Mouse (Mus musculus) forebrain, postnatal 0 days (tissue): ENCODE data around the gene Lcor. TPM values are rescaled to one million over a fixed set of nuclear protein-coding genes. Genes with fewer than 3 reads are reported as not detected.

ENCODE experiments used
- ATAC-seq: fragments of 200-750 bp; cut with Nextera tagmentation; 2 replicates; pipeline ENCODE4 v1.8.0; 2017; ENCODE audit warnings: mild to moderate bottlenecking, moderate library complexity
- DNase-seq: peaks from one replicate; pipeline ENCODE4 v3.0.0-alpha.2; 2015
- H3K27ac ChIP-seq: fragments of 300-500 bp; sonication (generic); 2 replicates; pipeline ENCODE4 v1.5.1; 2014; ENCODE audit warnings: low read depth, mild to moderate bottlenecking, antibody characterized with exemption, low read length, moderate library complexity, mixed read lengths
- H3K27me3 ChIP-seq: fragments of 300-500 bp; sonication (generic); 2 replicates; pipeline ENCODE4 v1.6.1; 2014; ENCODE audit warnings: mild to moderate bottlenecking, low read length, mixed read lengths; ENCODE audit not compliant: insufficient read depth
- H3K36me3 ChIP-seq: fragments of 300-500 bp; sonication (generic); 2 replicates; pipeline ENCODE4 v1.6.1; 2014; ENCODE audit warnings: mild to moderate bottlenecking, moderate library complexity; ENCODE audit not compliant: insufficient read depth
- H3K4me1 ChIP-seq: fragments of 300-500 bp; sonication (generic); 2 replicates; pipeline ENCODE4 v1.6.1; 2014; ENCODE audit warnings: antibody characterized with exemption; ENCODE audit not compliant: insufficient read depth
- H3K4me2 ChIP-seq: fragments of 300-500 bp; sonication (generic); 2 replicates; pipeline ENCODE4 v1.6.1; 2014; ENCODE audit warnings: low read depth, mild to moderate bottlenecking, moderate library complexity
- H3K4me3 ChIP-seq: fragments of 300-500 bp; sonication (generic); 2 replicates; pipeline ENCODE4 v1.5.1; 2014; ENCODE audit warnings: low read depth, low read length, mixed read lengths
- H3K9ac ChIP-seq: fragments of 300-500 bp; sonication (generic); 2 replicates; pipeline ENCODE4 v1.6.1; 2014; ENCODE audit warnings: mild to moderate bottlenecking
- H3K9me3 ChIP-seq: fragments of 300-500 bp; sonication (generic); 2 replicates; pipeline ENCODE4 v1.6.1; 2016; ENCODE audit warnings: low read length
- CTCF ChIP-seq: sonication (generic); IDR thresholded peaks from 2 replicates; pipeline ENCODE4 v1.5.1; 2016; ENCODE audit warnings: antibody characterized with exemption, control low read depth, low read depth
- WGBS: fragments of 180-500 bp; shearing (Covaris S2); extraction: QIAGEN DNeasy Blood & Tissue Kit; methylation state at CpG from one replicate; pipeline ENCODE4 v1.1.7; 2014; 5-methylcytosine and 5-hydroxymethylcytosine counted together
- polyA plus RNA-seq: library from polyadenylated mRNA; unstranded; fragments of >200 nt; fragmentation: Nextera tagmentation; extraction: Ambion mirVana; gene quantifications from 2 replicates; pipeline ENCODE4 v1.2.1, GENCODE M21; 2015
- total RNA-seq: library from RNA; depleted of rRNA; stranded (reverse); fragments of >200 nt; gene quantifications from 2 replicates; pipeline ENCODE4 v1.2.3, GENCODE M21; 2014; rRNA removed

Lcor gene
- 16.6 and 21.7 TPM in 2 replicates for total RNA-seq
- polyA plus RNA-seq: 7.5 and 12.2 TPM in 2 replicates

GRCm38 (mm10) chr19:41482190-41482908, at the start of gene Lcor:
Lcor (plus strand) TSS chr19:41482637.
- H3K36me3 ChIP-seq: no peaks in the 10 kb centered on the region
- H3K27me3 ChIP-seq: no peaks in the 10 kb centered on the region
- peak within 1 kb of the TSS; percentile 85 for H3K4me3 ChIP-seq
- peak within 1 kb of the TSS; percentile 98 for H3K27ac ChIP-seq
- TF ChIP-seq CTCF: no peak
- peak within 1 kb of the TSS; percentile 88 for H3K9ac ChIP-seq
- peak within 1 kb of the TSS; percentile 73 for H3K4me2 ChIP-seq
- ATAC-seq: peak; percentile 95
- no peaks in the 10 kb centered on the region for H3K9me3 ChIP-seq
- WGBS: under 1% methylated on average over 58 of the region's 92 CpGs
- peak; percentile 86 for DNase-seq
- H3K4me1 ChIP-seq: peaks cover 14% of the 10 kb centered on the region

DNA sequence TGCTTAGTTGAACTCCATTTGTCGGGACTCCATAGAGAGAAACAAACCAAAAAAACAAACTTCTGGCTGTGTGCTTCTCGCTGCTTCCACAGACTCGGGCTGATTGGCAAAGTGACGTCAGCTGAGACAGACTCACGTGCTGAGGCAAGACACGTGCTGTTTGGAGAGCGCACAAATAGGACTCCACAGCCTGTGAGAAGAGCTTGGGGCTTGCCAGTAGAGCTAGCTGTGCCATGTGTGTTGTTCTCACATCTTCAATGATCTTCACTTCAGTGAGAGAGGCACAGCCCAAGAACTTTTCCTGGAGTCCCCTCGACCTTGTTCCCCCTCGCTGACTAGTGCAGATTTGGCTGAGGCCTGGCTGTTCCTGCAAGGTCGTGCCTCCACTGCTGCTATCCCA, 47.1 kb upstream of the Lcor start:
- H3K4me3 ChIP-seq: no peak overlapping the region
- H3K4me2 ChIP-seq: no peak overlapping the region
- ATAC-seq (no peak), DNase-seq (no peak)
- no peaks in the 10 kb centered on the region for H3K9me3 ChIP-seq
- no peak overlapping the region for H3K9ac ChIP-seq
- H3K27me3 ChIP-seq: no peaks in the 10 kb centered on the region
- TF ChIP-seq CTCF: no peak
- no peak overlapping the region for H3K27ac ChIP-seq
- H3K4me1 ChIP-seq: no peaks in the 10 kb centered on the region
- H3K36me3 ChIP-seq: no peaks in the 10 kb centered on the region
- WGBS: 86% methylated on average over 10 of the region's 10 CpGs

DNA sequence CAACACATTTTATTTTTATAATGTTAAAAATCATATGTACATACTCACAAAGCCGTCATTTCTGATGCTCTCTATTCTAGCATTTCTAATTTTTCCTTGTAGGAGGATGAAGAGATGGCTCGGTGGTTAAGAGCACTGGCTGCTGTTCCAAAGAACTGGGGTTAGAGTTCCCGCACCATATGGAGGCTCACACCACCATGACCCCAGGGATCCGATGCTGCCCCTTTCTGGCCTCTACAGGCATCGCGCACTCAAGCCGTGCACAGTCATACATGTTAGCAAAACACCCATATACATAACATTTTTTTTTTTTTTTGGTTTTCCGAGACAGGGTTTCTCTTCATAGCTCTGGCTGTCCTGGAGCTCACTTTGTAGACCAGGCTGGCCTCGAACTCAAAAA, 46.0 kb upstream of the Lcor start:
- no peak overlapping the region for H3K9ac ChIP-seq
- H3K4me3 ChIP-seq: no peak overlapping the region
- no peak for TF ChIP-seq CTCF
- H3K27ac ChIP-seq: no peak overlapping the region
- DNase-seq (no peak), ATAC-seq (no peak)
- WGBS: 95% methylated on average over 9 of the region's 9 CpGs
- no peaks in the 10 kb centered on the region for H3K4me1 ChIP-seq
- H3K9me3 ChIP-seq: no peaks in the 10 kb centered on the region
- no peaks in the 10 kb centered on the region for H3K36me3 ChIP-seq
- H3K27me3 ChIP-seq: no peaks in the 10 kb centered on the region
- no peak overlapping the region for H3K4me2 ChIP-seq

- H3K9ac ChIP-seq: no peak overlapping the region
Measured at GRCm38 (mm10) chr19:41438953-41439352, 43.5 kb upstream of the Lcor start.

GRCm38 (mm10) chr19:41441446-41441845, 41.0 kb upstream of the Lcor start:
- H3K4me2 ChIP-seq: no peak overlapping the region
- no peaks in the 10 kb centered on the region for H3K36me3 ChIP-seq
- WGBS: 15% methylated on average over 3 of the region's 3 CpGs
- DNase-seq (no peak), ATAC-seq (no peak)
- H3K9me3 ChIP-seq: no peaks in the 10 kb centered on the region
- H3K9ac ChIP-seq: no peak overlapping the region
- TF ChIP-seq CTCF: no peak
- no peaks in the 10 kb centered on the region for H3K27me3 ChIP-seq
- H3K4me3 ChIP-seq: no peak overlapping the region
- H3K4me1 ChIP-seq: no peaks in the 10 kb centered on the region
- no peak overlapping the region for H3K27ac ChIP-seq

More at GRCm38 (mm10) chr19:41438953-41439352, 43.5 kb upstream of the Lcor start:
- H3K9me3 ChIP-seq: no peaks in the 10 kb centered on the region
- H3K4me2 ChIP-seq: no peak overlapping the region
- H3K27me3 ChIP-seq: no peaks in the 10 kb centered on the region
- DNase-seq (peak; percentile 50), ATAC-seq (no peak)
- H3K4me1 ChIP-seq: no peaks in the 10 kb centered on the region
- no peak for TF ChIP-seq CTCF
- H3K4me3 ChIP-seq: no peak overlapping the region
- H3K36me3 ChIP-seq: no peaks in the 10 kb centered on the region
- WGBS: 50% methylated on average over 6 of the region's 6 CpGs
- no peak overlapping the region for H3K27ac ChIP-seq

GRCm38 (mm10) chr19:41441911-41442607, 40.4 kb upstream of the Lcor start:
- no peak overlapping the region for H3K9ac ChIP-seq

DNA sequence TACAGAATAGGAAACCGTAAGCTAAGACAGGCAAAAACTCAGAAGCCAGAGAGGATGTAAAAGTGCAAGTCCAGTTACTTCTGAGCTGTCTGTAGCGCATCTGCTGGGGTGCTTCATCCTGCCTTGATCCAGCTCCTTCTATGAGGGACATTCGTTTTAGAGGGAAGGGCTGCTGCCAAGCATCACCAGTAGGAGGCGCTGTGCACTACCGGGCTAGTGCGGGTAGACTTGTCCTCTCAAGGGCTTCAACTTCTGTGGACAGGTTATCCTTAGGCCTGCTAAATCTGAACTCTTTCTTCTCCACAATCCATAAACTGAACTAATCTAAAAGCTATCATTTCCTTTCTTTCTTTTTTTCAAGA, 39.8 kb upstream of the Lcor start:
- peak overlapping the region; percentile 11; the same call in 1 of the 2 replicates for H3K4me3 ChIP-seq
- peak; percentile 70 for TF ChIP-seq CTCF
- no peak overlapping the region for H3K27ac ChIP-seq
- H3K9me3 ChIP-seq: no peaks in the 10 kb centered on the region
- H3K4me2 ChIP-seq: peak overlapping the region; percentile 38
- no peak overlapping the region for H3K9ac ChIP-seq
- no peaks in the 10 kb centered on the region for H3K27me3 ChIP-seq
- no peaks in the 10 kb centered on the region for H3K4me1 ChIP-seq
- no peaks in the 10 kb centered on the region for H3K36me3 ChIP-seq
- ATAC-seq: no peak
- no peak for DNase-seq
- WGBS: 24% methylated on average over 6 of the region's 6 CpGs

More at GRCm38 (mm10) chr19:41441911-41442607, 40.4 kb upstream of the Lcor start:
- no peak for TF ChIP-seq CTCF
- no peak overlapping the region for H3K27ac ChIP-seq
- H3K9me3 ChIP-seq: no peaks in the 10 kb centered on the region
- no peaks in the 10 kb centered on the region for H3K4me1 ChIP-seq
- DNase-seq (peak; percentile 23), ATAC-seq (no peak)
- WGBS: 19% methylated on average over 20 of the region's 20 CpGs
- no peaks in the 10 kb centered on the region for H3K27me3 ChIP-seq
- H3K36me3 ChIP-seq: no peaks in the 10 kb centered on the region
- H3K4me2 ChIP-seq: peak overlapping the region; percentile 38
- peak overlapping the region; percentile 11; the same call in 1 of the 2 replicates for H3K4me3 ChIP-seq
